Mouse (Mus musculus): ENCODE results near the gene Sphk1. TPM values are rescaled to one million over a fixed set of nuclear protein-coding genes. Genes with fewer than 3 reads are reported as not detected.

The Sphk1 gene
- polyA plus RNA-seq, 1 experiment = 37.2 TPM

GRCm38 (mm10) chr11:116536685-116537084 is 6.0 kb downstream of the Sphk1 start:
- no peak for DNase-seq (ENCODE audit: low read depth)

GRCm38 (mm10) chr11:116537388-116537787 is 6.7 kb downstream of the Sphk1 start:
- no peak for DNase-seq (ENCODE audit: low read depth)

GRCm38 (mm10) chr11:116538142-116538735 is 7.5 kb downstream of the Sphk1 start:
- DNase-seq (ENCODE audit: low read depth) = no peak

GRCm38 (mm10) chr11:116541183-116541582 is 10.5 kb downstream of the Sphk1 start:
- no peak for DNase-seq (ENCODE audit: low read depth)

- DNase-seq (ENCODE audit: low read depth) = no peak
These were observed 12.4 kb downstream of the Sphk1 start for GRCm38 (mm10) chr11:116543110-116543509.

GRCm38 (mm10) chr11:116547296-116548060 is 16.8 kb downstream of the Sphk1 start:
- DNase-seq (ENCODE audit: low read depth) = no peak

- DNase-seq (ENCODE audit: low read depth) = no peak
These were observed 18.1 kb downstream of the Sphk1 start for GRCm38 (mm10) chr11:116548780-116549179.

GRCm38 (mm10) chr11:116549273-116550038 is 18.7 kb downstream of the Sphk1 start:
- DNase-seq (ENCODE audit: low read depth) = no peak

GRCm38 (mm10) chr11:116550748-116551147 is 20.0 kb downstream of the Sphk1 start:
- DNase-seq (ENCODE audit: low read depth) = no peak

- no peak for DNase-seq (ENCODE audit: low read depth)
These were observed 21.5 kb downstream of the Sphk1 start for GRCm38 (mm10) chr11:116552194-116552593.

- no peak for DNase-seq (ENCODE audit: low read depth)
These were observed 23.6 kb downstream of the Sphk1 start for GRCm38 (mm10) chr11:116554171-116554878.

- no peak for DNase-seq (ENCODE audit: low read depth)
These were observed 24.8 kb downstream of the Sphk1 start for GRCm38 (mm10) chr11:116555572-116555971.

- DNase-seq (ENCODE audit: low read depth) = no peak
These were observed 25.6 kb downstream of the Sphk1 start for GRCm38 (mm10) chr11:116556308-116556707.

GRCm38 (mm10) chr11:116565283-116566041 is 34.7 kb downstream of the Sphk1 start:
- DNase-seq (ENCODE audit: low read depth) = no peak

GRCm38 (mm10) chr11:116567531-116567930 is 36.8 kb downstream of the Sphk1 start:
- DNase-seq (ENCODE audit: low read depth) = no peak

GRCm38 (mm10) chr11:116570821-116571220 is 40.1 kb downstream of the Sphk1 start:
- DNase-seq (ENCODE audit: low read depth) = no peak

GRCm38 (mm10) chr11:116571767-116572679 is 41.3 kb downstream of the Sphk1 start:
- no peak for DNase-seq (ENCODE audit: low read depth)

- no peak for DNase-seq (ENCODE audit: low read depth)
These were observed 42.2 kb downstream of the Sphk1 start for GRCm38 (mm10) chr11:116572756-116573543.

- no peak for DNase-seq (ENCODE audit: low read depth)
These were observed 43.8 kb downstream of the Sphk1 start for GRCm38 (mm10) chr11:116574486-116574885.

Measured in gonadal fat pad, adult 2 months (tissue).